Mouse (Mus musculus) lung, embryonic 16.5 days (tissue): ENCODE measurements at regions not wholly inside any gene's neighbourhood (a gene's known extent, or its start where the extent isn't known, plus 50 kb on each side); places are given as distances from the start of the nearest gene placed in this dataset.

ENCODE experiments used
- ATAC-seq: fragments of 200-750 bp; cut with Nextera tagmentation; 2 replicates; pipeline ENCODE4 v1.8.0; 2017; ENCODE audit warnings: low read depth, mild to moderate bottlenecking, moderate library complexity
- H3K27ac ChIP-seq: fragments of 300-500 bp; sonication (generic); 2 replicates; pipeline ENCODE4 v1.5.1; 2014; ENCODE audit warnings: mild to moderate bottlenecking, control low read depth, low read length
- H3K27me3 ChIP-seq: fragments of 300-500 bp; sonication (generic); 2 replicates; pipeline ENCODE4 v1.6.1; 2014; ENCODE audit warnings: low read depth, low read length, mixed read lengths; ENCODE audit not compliant: control insufficient read depth, insufficient read depth
- H3K36me3 ChIP-seq: fragments of 300-500 bp; sonication (generic); 2 replicates; pipeline ENCODE4 v1.6.1; 2014; ENCODE audit warnings: low read length; ENCODE audit not compliant: control insufficient read depth, insufficient read depth
- H3K4me1 ChIP-seq: fragments of 300-500 bp; sonication (generic); replicated peaks from 2 replicates; pipeline ENCODE4 v1.6.1; 2014; ENCODE audit warnings: low read length, mixed read lengths; ENCODE audit not compliant: control insufficient read depth, insufficient read depth
- H3K4me2 ChIP-seq: fragments of 300-500 bp; sonication (generic); 2 replicates; pipeline ENCODE4 v1.6.1; 2014; ENCODE audit warnings: low read depth, low read length, control low read depth
- H3K4me3 ChIP-seq: fragments of 300-500 bp; sonication (generic); 2 replicates; pipeline ENCODE4 v1.5.1; 2014; ENCODE audit warnings: mild to moderate bottlenecking, low read length, control low read depth
- H3K9ac ChIP-seq: fragments of 300-500 bp; sonication (generic); 2 replicates; pipeline ENCODE4 v1.6.1; 2014; ENCODE audit warnings: low read length, control low read depth
- H3K9me3 ChIP-seq: fragments of 300-500 bp; sonication (generic); 2 replicates; pipeline ENCODE4 v1.6.1; 2016; ENCODE audit warnings: low read length; ENCODE audit not compliant: control insufficient read depth
- WGBS: fragments of 180-500 bp; shearing (Covaris S2); extraction: QIAGEN DNeasy Blood & Tissue Kit; methylation state at CpG from one replicate; pipeline ENCODE4 v1.1.7; 2014; 5-methylcytosine and 5-hydroxymethylcytosine counted together

DNA sequence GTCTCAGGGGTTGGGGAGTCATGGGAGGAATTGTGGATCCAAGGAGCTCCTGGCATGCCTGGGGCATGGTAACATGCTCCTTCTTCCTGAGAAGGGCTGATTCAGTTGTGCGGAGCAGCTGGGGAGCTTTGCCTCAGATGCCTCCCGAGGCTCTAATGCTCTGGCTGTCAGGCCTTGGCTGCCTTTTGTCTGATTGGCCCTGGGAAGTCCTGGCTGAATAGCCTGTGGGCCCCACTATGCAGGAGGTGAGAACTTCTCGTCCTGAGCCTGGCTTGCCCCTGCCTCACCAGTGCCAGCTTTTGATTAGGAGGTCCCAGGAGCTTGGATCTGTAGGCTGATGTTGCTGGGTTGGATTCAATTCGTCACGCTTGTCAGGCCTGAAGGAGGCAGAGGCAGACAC is 195.2 kb downstream of the Ttc32 start:
- Histone ChIP-seq H3K9ac (no peak overlapping the region), H3K9me3 (no peaks in the 10 kb centered on the region), H3K27ac (no peak overlapping the region), H3K27me3 (no peaks in the 10 kb centered on the region), H3K36me3 (no peaks in the 10 kb centered on the region), H3K4me1 (peaks cover 3% of the 10 kb centered on the region), H3K4me2 (no peak overlapping the region), H3K4me3 (no peak overlapping the region)
- no peak for ATAC-seq
- WGBS = 63% methylated on average over 5 of the region's 5 CpGs

DNA sequence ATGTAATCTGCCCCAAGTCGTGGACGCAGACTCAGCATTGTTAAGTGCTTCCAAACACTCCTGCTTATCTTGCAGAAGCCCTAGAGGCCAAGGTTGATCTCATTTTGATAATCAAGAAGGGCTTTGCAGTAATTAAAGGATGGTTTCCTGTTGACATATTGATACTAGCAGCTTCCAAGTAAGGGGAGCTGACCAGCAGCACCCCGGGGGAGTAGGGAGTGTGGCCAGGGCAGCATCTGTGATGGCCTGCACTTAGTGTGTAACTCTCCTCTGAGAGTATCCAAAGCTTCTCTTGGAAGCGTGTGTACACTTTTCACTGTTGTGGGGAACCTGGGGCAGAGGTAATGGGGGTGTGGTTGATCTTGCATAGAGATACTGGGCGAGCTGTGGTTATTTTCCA is 198.1 kb downstream of the Ttc32 start:
- 61% methylated on average over 5 of the region's 5 CpGs for WGBS
- no peaks in the 10 kb centered on the region for H3K9me3 ChIP-seq
- no peak for ATAC-seq
- no peak overlapping the region for H3K4me2 ChIP-seq
- no peak overlapping the region for H3K4me3 ChIP-seq
- peaks cover 3% of the 10 kb centered on the region for H3K4me1 ChIP-seq
- H3K27me3 ChIP-seq = no peaks in the 10 kb centered on the region
- no peak overlapping the region for H3K9ac ChIP-seq
- H3K36me3 ChIP-seq = no peaks in the 10 kb centered on the region
- no peak overlapping the region for H3K27ac ChIP-seq

DNA sequence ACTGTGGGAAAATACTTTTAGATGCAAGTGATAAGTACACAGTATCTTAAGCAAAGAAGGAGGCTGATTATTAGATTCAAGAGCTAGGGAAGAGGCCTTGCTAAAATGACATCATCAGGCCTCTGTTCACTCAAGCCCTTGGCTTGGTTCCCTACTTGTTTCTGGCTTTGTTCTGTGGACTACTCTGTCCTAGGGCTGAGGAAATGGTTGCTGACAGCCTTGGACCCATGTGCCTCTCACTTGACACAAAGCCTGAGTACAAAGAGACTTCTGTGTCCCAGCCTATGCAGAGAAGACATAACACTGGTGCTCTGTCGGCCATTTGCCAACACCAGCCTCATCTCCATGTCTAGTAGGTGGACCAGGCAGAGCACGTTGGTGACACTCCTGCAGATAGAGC is 198.7 kb downstream of the Ttc32 start:
- Histone ChIP-seq H3K9ac (no peak overlapping the region), H3K9me3 (no peaks in the 10 kb centered on the region), H3K27me3 (no peaks in the 10 kb centered on the region), H3K4me2 (no peak overlapping the region), H3K4me3 (no peak overlapping the region), H3K4me1 (peaks cover 3% of the 10 kb centered on the region), H3K27ac (no peak overlapping the region), H3K36me3 (no peaks in the 10 kb centered on the region)
- 69% methylated on average over 2 of the region's 2 CpGs for WGBS
- ATAC-seq = no peak

DNA sequence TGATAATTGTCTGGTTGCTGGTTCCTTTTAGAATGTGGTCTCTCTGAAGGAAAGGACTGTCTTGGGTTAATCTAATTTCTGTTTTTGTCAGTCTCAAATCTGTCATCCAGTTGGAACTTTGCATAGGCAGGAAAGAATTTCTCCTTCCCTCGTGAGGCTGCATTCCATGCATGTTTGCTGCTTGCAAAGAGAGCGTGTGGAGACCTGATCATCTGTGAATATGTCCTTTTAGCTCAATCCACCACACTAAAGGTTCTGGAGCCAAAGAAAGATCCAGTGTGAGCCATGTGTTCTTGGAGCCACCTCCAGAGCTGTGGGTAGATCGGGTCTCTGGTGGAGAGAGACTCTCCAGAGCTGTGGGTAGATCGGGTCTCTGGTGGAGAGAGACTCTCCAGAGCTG is 200.2 kb downstream of the Ttc32 start:
- ATAC-seq = no peak
- WGBS = 40% methylated on average over 4 of the region's 4 CpGs
- H3K4me1 ChIP-seq = peaks cover 3% of the 10 kb centered on the region
- H3K9me3 ChIP-seq = no peaks in the 10 kb centered on the region
- no peak overlapping the region for H3K27ac ChIP-seq
- no peaks in the 10 kb centered on the region for H3K27me3 ChIP-seq
- no peak overlapping the region for H3K4me2 ChIP-seq
- no peaks in the 10 kb centered on the region for H3K36me3 ChIP-seq
- H3K9ac ChIP-seq = no peak overlapping the region
- no peak overlapping the region for H3K4me3 ChIP-seq

DNA sequence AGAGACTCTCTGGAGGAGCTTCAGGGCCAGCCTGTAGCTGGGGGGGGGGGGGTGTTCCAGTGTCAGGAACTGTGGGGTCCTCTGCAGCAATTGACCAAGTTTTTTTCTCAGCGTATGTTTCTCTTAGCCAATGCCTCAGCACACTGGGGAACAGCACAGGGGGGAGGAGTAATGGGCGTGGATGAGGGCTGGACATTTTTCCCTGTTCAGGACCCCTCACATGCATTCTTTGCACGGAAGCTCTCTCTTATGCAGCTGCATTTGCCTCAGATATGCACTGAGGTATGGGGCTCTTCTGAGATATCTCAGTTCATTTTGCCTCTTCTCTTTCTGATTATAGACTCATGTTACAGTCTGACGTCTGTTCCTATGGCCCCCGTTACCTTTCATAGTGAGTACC is 200.8 kb downstream of the Ttc32 start:
- WGBS = 53% methylated on average over 5 of the region's 5 CpGs
- ATAC-seq = peak; percentile 52; the same call in 1 of the 2 replicates
- H3K36me3 ChIP-seq = no peaks in the 10 kb centered on the region
- no peaks in the 10 kb centered on the region for H3K9me3 ChIP-seq
- no peak overlapping the region for H3K4me3 ChIP-seq
- no peak overlapping the region for H3K27ac ChIP-seq
- peaks cover 3% of the 10 kb centered on the region for H3K4me1 ChIP-seq
- H3K9ac ChIP-seq = no peak overlapping the region
- no peak overlapping the region for H3K4me2 ChIP-seq
- H3K27me3 ChIP-seq = no peaks in the 10 kb centered on the region

DNA sequence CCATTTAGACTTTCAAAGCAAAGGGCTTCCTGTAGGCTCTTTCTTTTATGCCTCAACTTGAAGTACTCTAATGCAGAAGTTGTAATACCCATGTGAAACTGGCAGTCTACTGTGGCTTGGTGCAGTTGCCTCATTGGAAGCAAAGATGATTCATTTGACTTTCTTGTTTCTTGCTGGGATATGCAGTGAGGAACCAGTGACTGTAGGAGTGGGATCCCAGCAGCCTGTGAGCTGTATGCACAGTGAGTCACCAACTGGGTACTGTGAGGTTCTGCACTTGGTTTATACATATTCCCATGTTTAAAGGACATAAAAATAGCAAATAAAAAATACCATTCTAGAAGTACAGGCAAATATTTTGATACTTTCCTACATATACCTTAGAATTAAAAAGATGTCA is 202.6 kb downstream of the Ttc32 start:
- no peaks in the 10 kb centered on the region for H3K27me3 ChIP-seq
- H3K9ac ChIP-seq = no peak overlapping the region
- no peaks in the 10 kb centered on the region for H3K36me3 ChIP-seq
- no peaks in the 10 kb centered on the region for H3K9me3 ChIP-seq
- H3K4me3 ChIP-seq = no peak overlapping the region
- peaks cover 3% of the 10 kb centered on the region for H3K4me1 ChIP-seq
- ATAC-seq = no peak
- H3K27ac ChIP-seq = no peak overlapping the region
- no peak overlapping the region for H3K4me2 ChIP-seq

DNA sequence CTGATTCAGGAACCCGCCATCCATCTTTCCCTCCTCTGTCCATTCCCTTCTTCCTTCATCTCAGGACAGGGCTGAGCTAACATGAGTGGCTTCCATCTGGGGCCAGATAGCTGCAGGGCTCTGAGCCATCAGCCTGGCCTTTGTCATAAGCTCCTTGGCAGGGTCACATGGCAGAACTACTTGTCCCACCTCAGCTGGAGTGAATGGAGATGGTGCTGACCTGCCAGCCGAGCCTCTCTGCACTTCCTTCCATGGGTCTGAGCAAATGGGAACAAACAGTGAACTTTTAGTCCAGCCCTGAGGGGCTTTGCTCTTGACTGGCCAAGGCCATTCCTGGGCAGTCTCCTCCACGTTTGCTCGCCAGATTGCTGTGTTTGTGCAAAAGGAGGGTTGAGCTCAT is 206.1 kb downstream of the Ttc32 start:
- no peaks in the 10 kb centered on the region for H3K4me1 ChIP-seq
- 64% methylated on average over 4 of the region's 4 CpGs for WGBS
- no peak overlapping the region for H3K4me2 ChIP-seq
- H3K9ac ChIP-seq = no peak overlapping the region
- ATAC-seq = 0 out of 2 replicates have a peak, but pooled peaks have one; percentile 20
- H3K4me3 ChIP-seq = no peak overlapping the region
- no peaks in the 10 kb centered on the region for H3K9me3 ChIP-seq
- no peaks in the 10 kb centered on the region for H3K27me3 ChIP-seq
- no peaks in the 10 kb centered on the region for H3K36me3 ChIP-seq
- H3K27ac ChIP-seq = no peak overlapping the region

DNA sequence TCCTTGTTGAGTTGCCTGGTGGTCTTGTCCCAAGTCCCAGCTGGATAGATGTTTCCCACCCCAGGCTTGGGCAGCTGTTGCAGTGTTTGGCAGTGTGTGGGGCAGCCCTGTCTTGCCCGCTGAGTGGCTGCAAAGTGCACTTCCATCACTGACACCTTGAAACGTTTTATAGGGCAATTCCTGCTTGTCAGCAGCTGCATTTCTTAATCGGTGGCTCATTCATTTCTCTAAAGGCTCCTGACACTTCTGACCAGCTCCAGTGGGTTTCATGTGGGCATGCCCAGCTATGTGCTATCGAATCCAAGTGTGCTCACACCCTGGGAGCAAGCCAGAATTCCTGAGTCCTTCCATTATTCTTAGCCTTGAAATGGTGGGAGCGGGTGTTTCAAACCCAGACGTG is 207.7 kb downstream of the Ttc32 start:
- peak; percentile 82 for ATAC-seq
- 36% methylated on average over 6 of the region's 6 CpGs for WGBS
- Histone ChIP-seq H3K4me1 (no peaks in the 10 kb centered on the region), H3K4me2 (no peak overlapping the region), H3K9me3 (no peaks in the 10 kb centered on the region), H3K36me3 (no peaks in the 10 kb centered on the region), H3K4me3 (no peak overlapping the region), H3K9ac (no peak overlapping the region), H3K27ac (no peak overlapping the region), H3K27me3 (no peaks in the 10 kb centered on the region)

DNA sequence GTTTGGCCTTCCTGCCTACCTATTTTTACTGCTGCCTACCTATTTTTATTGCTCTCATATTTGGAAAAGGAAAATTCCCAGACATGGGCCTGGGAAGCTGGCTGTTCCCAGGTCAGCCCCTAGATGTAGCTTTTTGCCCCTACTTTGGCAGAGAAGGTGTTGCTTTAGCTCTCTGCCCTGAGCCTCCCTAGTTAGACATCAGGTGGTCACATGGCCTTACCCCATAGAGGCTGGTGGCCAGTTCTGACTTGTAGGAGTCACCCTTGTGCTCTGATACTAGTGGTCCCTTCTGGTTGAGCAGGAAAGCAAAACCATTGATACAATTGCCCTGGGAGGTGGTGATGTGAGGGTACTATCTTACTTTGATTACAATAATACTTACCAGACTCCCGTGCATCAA is 208.2 kb downstream of the Ttc32 start:
- H3K27me3 ChIP-seq = no peaks in the 10 kb centered on the region
- WGBS = 56% methylated on average over 1 of the region's 1 CpGs
- no peak overlapping the region for H3K27ac ChIP-seq
- no peak overlapping the region for H3K4me3 ChIP-seq
- H3K36me3 ChIP-seq = no peaks in the 10 kb centered on the region
- no peaks in the 10 kb centered on the region for H3K4me1 ChIP-seq
- H3K9me3 ChIP-seq = no peaks in the 10 kb centered on the region
- no peak overlapping the region for H3K9ac ChIP-seq
- H3K4me2 ChIP-seq = no peak overlapping the region
- no peak for ATAC-seq

DNA sequence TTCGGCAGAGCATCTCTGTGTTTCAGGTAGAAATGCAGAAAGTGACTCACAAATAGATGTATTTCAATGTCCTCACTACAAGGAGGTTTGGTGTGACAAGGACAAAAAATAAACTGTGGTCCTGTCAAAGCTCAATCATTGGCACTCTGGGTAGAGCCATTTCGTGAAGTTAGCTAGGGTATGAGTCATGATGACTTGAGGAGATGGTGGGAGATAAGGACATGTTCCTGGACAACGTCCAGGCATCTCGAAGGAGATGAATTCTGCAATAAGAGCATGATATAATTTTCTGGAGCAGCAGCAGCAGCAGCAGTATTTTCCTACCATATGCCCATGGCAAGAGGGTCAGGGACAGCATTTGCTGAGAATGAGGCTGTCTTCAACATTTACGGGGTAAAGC is 217.7 kb downstream of the Ttc32 start:
- Histone ChIP-seq H3K4me3 (no peak overlapping the region), H3K4me2 (no peak overlapping the region), H3K27ac (no peak overlapping the region), H3K9ac (no peak overlapping the region), H3K27me3 (no peaks in the 10 kb centered on the region), H3K9me3 (no peaks in the 10 kb centered on the region), H3K36me3 (no peaks in the 10 kb centered on the region), H3K4me1 (no peaks in the 10 kb centered on the region; the same call in 1 of the 2 replicates)
- no peak for ATAC-seq
- 48% methylated on average over 5 of the region's 5 CpGs for WGBS
